In the genomic region with DNA sequence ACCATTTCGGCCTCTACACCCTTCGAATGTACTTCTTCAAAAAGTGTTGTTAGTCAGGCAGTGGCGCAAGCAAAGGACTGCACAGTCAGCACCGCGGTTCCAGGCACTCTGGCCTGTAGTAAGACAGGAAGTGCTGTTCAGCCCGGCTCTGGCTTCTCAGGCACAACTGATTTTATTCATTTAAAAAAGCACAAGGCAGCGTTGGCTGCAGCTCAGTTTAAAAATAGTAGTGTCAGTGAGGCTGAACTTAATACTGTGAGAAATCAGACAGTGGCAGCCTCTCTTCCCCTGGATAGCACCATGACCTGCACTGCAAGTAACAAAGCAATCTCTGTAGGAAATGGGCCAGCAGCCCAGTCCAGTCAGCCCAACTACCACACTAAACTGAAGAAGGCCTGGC, we compare ENCODE assay signal across 7 mouse cellular contexts. TPM values are rescaled to one million over a fixed set of nuclear protein-coding genes. Genes with fewer than 3 reads are reported as not detected.
DNase-seq lines count a peak whose midpoint lies in the region.

No protein-coding gene starts in this region.

- DNase-seq in spleen, adult 18-20 months: peak; percentile 23 to 30
- DNase-seq in spleen, adult 12 weeks (ENCODE audit: low spot score): no peak
- DNase-seq in cerebellum, adult 9-11 months: peak; percentile 56
- DNase-seq in heart, adult 8-10 months (ENCODE audit: low spot score): peak; percentile 76
- DNase-seq in layer of hippocampus, adult 18-20 months (ENCODE audit: low spot score in 2 of 2): peak; percentile 21 to 66
- DNase-seq in lung, postnatal 14 days: peak; percentile 51
- DNase-seq in testis, postnatal 14 days (ENCODE audit: low spot score): peak; percentile 29

RNA-seq across cellular contexts. Expression of a gene that starts 59.0 kb away (rescaled TPM):
- total RNA-seq in heart, adult 8-10 months (2022): 1 to 10 TPM; 6.8 to 9.4 (median 7.0) TPM
- 10 to 100 TPM; 18.4 to 21.6 TPM for total RNA-seq in layer of hippocampus, adult 18-20 months (2021)
